Mouse (Mus musculus) ovary, postnatal 10 days (tissue): ENCODE results near the gene Ltn1.
A peak's percentile ranks its signal among the peaks of the same experiment; 100 is the strongest.

Experiments used
- DNase-seq: peaks from one replicate; pipeline ENCODE4 v3.0.0; 2022; ENCODE audit warnings: low spot score

The Ltn1 gene

DNA sequence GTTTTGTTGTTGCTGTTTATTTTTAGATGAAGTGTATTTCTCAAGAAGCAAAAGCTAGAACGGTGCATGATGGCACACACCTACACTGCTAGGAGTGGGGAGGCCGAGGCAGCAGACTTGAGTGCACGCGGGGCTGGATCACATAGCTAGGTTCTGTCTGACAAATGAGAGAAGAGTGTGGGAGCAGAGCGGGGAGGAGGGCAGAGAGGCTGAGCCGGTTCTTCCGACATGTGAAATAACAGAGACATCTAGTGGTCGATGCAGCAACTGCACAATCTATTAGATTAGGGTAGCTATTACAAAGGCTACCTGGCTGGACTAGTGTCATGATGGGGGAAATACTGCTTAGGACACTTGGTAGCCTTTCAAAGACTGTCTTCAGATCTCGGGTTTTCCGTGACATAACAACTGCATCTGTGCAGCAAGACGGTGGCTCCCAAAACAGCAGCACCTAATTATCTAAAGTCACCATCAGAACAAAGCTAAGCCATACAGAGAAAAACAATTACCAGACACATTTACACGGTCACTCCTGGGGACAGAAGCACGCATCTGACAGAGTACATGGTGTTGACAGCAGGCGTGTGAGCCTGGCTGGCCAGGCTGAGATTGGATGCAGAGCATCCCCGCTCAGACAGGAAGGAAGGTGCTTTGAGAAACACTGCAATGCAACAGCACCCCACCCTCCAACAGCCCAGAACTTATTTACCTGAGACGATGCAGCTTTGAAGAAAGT lies 38.4 kb downstream of the Ltn1 start:
- no peak for DNase-seq

DNA sequence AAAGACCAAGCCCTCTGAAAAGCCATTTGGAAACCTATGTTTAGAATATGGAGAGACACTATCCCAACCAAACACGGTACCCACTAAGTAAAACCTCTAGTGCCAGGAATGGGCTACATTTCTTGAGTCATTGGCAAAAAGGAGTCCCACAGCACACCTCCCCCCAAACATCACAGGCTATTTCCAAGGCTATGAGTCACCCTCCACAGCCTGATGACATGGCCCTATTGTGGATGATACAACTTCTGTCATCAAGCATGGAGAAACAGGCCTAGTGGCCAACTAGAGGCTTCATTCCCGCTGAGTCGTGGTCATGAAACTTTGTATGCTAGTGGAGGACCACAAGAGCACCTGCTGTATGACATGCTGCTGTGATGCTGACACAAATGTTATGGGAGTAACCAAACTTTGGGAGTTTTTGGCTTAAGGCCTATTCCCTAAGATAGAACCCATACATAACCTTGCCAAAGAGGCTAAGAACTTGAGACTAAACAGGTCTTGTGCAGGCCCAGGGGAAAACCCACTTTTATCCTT lies 44.9 kb downstream of the Ltn1 start:
- no peak for DNase-seq

DNA sequence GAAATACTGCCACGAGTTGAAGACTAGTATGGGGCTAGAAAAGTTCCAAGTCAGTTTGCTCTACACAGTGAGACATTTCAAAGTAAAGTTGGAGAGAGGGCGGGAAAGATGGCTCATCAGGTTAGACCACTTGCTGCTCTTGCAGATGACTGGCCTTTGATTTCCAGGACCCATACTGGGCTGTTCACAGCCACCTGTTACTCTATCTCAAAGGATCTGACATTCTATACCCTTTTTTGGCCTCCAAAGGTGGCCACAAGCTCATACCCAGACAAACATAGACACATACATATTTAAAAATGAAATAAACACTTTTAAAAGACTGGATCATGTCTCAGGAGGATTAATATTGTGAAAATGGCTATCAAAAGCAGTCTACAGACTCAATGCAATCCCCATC lies 48.0 kb downstream of the Ltn1 start:
- DNase-seq = no peak

DNA sequence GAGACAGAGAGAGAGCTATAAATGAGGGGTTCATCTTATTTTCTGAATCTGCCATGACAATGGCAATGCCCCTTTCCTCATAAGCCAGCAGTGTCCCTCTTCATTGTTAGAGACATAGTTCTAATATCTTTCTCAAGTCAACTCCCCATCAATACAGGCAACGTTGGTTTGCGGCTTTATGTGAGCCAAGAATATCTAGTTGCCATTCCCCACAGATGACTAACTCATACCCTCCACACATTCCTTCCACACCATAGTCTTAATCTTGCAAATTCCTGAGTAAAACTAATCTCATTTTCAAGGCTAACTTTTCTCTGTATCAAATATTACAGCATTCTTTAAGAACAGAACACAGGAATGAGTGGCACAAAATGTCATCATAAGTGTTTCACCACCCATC lies 49.4 kb downstream of the Ltn1 start:
- no peak for DNase-seq

DNA sequence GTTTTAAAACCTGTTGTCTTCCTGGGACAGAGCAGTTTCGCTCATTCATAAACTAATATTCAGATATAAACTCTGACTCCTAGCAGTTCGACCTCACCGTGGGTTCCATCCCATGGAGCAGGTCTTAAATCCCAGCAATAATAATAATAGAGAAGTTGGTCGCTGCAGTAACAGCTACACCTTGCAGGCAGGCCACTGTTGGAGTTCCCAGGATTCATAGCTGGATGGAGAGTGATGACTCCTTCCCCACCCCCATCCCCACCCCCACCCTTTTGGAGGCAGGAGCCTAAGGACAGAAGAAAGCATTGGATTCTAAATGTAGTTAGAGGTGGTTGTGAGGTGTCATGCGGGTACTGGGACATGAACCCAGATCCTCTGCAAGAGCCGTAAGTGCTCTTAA lies 66.0 kb downstream of the Ltn1 start:
- DNase-seq = no peak

DNA sequence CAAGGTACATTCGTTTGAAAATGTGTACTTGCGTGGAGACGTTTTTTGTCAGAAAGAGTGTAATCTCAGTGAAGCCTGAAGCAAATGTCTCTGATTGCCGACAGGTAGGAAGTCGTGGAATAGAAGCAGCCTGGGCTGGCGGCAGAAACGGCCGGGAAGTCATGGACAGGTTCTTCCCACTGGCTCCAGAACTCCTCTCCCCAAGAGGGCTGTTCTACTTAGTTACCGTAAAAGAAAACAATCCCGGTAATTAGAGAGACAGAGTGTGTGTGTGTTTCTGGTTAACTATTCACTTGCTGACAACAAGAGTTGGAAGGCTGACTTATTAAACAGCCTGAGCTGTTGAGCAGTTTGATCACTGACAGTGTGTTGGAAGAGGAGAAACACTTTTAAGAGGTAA lies 66.4 kb downstream of the Ltn1 start:
- no peak for DNase-seq

DNA sequence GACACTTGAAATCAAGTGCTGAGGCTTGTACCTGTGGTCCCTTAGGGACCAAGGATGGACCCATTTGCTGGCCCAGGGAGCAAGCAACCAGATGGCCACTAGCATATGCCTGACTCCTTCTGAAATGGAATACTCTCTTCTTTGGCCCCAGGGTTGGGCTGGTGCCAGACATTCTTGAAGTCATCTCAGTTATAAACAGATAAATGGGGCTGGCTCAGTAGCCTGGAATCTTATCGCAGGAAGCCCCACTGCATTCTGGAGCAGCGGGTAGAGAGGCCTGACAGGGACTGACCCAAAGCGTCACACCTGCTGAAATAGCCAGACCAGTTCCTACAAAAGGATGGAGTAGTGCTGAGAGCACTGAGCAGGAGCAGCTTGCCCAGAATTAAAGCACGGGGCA lies 68.2 kb downstream of the Ltn1 start:
- DNase-seq = no peak

DNA sequence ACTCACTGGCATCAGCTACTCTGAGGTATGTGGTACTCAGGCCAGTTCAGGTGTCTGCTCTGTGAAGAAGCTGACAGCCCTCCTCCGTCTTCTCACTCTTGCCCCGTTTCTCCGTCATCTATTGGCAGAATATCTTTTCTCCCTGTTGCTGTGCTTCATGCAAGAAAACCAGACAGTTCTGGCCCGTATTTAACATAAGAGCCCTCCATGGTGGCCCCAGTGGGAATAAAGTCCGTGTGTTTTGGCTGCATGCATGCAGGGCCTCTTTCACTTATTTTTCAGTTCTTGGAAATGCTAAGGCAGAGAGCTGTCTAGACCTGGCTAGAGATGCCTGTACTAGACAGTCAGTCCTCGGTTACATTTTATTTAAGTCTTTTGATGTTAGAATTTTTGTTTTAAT lies 72.3 kb downstream of the Ltn1 start:
- no peak for DNase-seq

DNA sequence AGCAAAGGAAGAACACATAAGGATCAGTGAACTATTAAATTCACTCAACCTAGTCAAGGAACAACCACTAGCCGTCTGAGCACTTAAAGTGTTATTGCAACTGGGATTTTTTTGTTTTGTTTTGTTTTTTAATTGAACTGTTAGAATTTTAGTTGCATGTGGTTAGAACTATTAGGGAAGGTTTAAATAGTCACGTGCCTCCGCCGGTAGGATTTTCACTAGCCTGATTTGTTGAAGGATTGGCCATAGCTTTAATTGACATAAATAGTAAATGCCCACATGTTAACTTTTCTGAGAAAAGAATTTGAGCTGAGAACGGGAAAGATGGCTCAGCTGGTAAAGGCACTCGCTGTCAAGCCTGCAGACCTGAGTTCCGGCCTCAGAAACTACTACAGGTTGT lies 77.7 kb downstream of the Ltn1 start:
- no peak for DNase-seq

DNA sequence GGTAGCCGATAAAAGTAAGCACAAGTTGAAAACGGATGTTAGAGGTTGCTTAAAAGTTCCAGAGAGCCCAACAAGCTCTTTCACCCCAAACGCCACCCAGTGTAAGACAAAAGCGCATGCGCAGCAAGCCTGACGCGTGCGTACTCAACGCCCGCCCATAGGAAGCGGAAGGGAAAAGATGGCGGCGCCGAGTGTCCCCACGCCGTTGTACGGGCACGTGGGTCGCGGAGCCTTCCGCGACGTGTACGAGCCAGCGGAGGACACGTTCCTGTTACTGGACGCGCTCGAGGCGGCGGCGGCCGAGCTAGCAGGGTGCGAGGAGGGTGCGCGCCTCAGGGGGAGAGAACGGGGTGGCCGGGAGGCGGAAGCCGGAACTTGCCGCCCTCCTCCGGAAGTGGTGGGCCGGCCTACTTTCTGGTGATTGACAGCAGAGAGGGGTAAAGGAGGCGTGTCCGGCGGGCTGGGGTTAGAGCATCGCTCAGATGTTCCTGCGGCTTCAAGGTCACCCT lies 78.3 kb downstream of the Ltn1 start, which contains the start of gene N6amt1:
Gene N6amt1 (plus strand): TSS at position 111 of the 509 bp plus-strand sequence.
- peak; percentile 90 for DNase-seq

DNA sequence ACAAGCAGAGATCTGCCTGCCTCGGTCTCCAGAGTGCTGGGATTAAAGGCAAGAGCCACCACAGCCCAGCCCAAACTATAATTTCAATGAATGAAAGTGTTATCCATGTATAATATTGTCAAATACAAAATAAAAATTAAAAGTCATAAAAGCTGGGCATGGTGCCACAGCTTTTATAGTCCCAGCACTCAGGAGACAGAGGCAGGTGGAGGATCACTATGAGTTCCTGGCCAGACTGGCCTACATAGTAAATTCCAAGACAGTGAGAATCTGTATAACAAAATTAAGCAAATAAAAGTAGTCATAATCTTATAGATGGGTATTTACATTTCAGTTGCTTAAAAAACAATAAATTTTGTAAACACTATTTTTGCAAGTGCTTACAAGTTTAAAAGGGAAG lies 78.8 kb downstream of the Ltn1 start:
- no peak for DNase-seq

DNA sequence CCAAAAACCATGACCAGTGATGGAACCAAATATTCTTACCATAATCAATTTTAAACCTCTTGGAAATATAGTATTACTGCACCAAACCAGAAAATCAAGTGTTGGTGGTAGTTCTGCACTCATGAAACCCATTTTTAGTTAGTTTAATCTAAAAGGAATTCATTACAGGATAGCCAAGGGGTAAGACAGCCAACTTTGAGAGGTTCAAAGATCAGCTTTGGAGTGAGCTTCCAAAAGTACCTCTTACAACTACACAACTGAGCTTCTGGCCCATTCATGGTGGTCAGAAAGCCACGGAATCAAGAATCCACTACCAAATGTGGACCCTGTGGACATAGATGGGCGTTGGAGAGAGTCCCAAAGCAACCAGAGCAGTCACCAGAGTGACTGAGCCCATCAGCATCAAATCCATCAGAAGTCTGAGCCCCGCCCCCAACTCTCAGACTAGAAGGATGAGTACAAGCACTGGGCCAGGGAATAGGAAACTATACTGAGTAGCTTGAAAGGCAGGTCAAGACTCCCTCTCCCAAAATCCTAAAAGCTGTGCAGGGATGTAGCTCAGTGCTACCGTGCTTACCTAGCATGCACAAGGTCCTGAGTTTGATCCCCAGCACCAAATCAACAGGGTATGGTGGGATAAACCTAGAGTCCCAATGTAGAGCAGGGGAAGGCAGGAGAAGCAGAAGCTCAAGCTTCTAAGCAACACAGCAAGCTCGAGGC lies 80.9 kb downstream of the Ltn1 start:
- no peak for DNase-seq

DNA sequence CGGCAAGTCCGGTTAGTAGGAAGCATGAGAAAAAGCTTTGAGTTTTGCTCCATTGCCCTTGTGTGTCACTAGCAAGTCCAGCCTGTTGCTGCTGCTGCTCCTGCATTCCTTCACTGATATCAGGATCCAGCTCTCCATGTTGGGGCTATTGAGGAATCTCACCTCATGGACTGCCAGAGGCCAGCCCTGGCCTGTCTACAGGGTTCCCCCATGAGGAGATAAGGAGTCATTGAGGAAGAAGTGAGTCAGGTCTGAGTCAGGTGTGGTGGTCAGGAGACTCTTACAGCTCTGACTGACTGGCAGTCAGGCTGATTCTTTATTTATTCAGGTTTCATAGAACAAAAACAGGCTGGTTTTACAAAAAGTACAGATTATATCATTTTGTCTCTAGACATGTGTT lies 84.3 kb downstream of the Ltn1 start:
- no peak for DNase-seq

DNA sequence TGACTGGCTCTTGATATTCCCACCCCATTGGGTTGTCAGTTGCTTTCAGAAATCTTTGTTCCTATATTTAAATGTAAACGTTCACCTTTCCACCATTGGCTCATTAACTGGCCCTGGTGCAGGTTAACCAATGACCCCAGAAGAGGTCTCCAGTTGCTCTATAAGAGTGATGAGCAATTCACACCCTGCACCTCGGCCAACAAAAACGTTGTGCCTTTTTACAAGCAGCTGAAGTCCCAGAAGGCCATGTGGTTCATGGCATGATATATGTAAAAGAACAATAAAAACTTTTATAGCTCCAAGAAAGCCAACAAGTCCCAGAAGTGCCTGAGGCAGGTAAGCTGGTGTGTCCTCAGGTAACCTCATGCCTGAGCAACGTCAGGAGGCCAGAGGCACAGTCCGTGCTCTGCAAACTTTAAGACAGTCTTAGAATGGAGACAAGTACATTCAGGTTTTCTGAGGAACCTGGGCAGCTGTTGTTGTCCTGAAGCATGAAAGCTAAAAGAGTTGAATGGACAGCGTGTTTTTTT lies 91.3 kb downstream of the Ltn1 start:
- DNase-seq = no peak

DNA sequence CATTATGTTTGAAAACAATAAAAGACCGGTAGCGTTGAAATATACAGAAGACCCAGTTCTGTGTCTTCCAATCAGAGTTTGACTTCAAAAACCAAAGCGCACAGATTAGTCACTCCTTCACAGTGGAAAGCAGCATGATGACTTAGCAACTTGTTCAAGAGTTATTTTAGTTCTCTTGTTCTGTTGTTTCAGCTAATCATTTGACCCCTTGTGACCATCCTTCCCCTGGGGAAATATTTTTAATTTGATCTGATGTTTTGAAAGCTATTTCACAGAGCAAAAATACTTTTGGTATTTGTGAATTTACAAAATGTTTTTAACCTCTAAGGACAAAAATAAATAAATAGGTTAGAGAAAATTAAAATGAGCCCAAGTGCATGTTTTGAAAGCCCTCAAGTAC lies 97.7 kb downstream of the Ltn1 start:
- no peak for DNase-seq

DNA sequence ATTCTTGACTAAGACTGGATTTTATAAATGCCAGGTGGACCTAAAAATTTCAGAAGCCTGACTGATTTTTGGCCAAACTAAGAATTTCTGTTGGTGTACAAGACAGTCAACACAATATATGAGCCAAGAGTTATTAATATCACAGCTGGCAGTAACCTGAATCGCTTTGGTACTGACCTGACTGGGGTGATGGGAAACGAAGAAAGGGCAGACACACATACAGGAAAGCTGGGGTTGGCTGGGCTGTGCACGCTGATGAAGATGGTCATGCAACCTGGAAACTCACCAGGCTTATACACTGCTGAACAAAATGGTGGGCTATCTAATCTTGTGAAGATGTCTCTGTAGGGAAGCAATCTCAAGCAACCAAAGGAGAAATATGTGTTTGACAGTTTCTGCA lies 102.4 kb downstream of the Ltn1 start:
- DNase-seq = no peak
